Mouse (Mus musculus) Muller cell, postnatal 12 days (primary cell): ENCODE data around the gene Chac1.

Experiments used
- DNase-seq: peaks from one replicate; pipeline ENCODE4 v3.0.0-alpha.2; 2015; ENCODE audit errors: inconsistent ontology term

Gene Chac1

DNA sequence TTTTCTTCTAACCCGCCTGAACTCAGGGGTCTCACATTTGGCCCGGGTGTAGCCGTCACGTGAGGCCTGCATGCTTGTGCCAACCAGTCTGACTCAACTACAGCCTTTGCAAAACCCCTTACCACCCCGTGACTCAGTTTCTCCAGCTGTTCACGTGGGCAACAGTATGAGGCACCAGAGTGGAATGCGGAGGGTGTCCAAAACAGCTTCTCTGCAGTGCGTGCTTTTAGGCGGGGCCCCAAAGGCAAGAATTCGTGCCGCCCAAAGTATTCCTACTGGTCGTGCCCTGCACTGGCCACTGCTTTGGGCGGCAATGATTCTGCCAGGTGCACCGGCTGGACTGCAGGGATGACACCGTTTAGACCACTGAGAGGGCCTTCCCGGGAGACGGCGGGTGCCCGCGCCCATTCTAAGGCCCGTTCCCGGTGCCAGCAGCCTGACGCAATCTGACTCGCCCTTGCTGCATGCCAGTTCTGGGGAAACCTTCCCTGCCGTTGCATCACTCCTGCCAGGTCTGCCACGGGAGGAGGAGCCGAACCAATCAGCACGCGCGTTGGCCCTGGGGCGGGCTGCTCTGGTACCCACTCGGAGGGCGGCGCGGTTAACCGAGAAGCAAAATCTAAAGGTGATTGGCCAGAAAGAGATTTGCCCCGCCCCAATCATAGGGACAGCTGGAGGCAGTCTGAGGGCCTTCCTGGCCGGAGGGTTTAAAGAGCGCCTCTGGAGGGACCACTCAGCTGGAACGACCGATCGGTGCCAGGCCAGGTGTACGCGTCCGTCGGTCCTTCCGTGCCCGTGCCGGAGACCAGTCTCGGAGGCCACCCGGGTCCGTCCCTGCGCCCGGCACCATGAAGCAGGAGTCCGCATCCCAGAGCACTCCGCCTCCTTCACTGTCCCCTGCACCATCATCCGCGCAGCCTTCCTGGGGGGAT is at the start of gene Chac1:
Gene Chac1, plus strand, starts transcription at position 675 of the 932 bp plus-strand sequence.
- DNase-seq = peak; percentile 95

- no peak for DNase-seq
Measured at GRCm38 (mm10) chr2:119302876-119303275, 48.2 kb upstream of the Chac1 start.

DNA sequence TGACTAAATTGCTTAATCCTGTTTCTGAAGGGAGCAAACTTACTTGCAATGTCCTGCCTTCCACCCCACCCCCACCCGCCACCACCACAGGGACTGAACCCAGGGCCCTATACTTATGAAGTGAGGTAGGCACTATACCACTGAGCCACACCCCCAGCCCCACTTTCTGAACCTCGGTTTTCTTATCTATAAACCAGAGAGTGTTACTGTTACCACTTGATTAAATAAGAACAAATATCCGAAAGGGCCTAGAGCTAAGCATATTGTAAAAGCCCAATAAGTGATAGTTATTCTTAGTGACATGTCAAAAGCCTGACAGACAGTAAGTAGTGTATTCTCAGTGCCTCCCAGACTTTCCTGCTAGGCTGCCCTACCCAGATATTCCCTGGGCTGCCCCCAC is 46.6 kb upstream of the Chac1 start:
- DNase-seq = no peak

GRCm38 (mm10) chr2:119304798-119305208 is 46.2 kb upstream of the Chac1 start:
- no peak for DNase-seq

GRCm38 (mm10) chr2:119311544-119311943 is 39.5 kb upstream of the Chac1 start:
- no peak for DNase-seq

GRCm38 (mm10) chr2:119312380-119312958 is 38.6 kb upstream of the Chac1 start:
- no peak for DNase-seq

DNA sequence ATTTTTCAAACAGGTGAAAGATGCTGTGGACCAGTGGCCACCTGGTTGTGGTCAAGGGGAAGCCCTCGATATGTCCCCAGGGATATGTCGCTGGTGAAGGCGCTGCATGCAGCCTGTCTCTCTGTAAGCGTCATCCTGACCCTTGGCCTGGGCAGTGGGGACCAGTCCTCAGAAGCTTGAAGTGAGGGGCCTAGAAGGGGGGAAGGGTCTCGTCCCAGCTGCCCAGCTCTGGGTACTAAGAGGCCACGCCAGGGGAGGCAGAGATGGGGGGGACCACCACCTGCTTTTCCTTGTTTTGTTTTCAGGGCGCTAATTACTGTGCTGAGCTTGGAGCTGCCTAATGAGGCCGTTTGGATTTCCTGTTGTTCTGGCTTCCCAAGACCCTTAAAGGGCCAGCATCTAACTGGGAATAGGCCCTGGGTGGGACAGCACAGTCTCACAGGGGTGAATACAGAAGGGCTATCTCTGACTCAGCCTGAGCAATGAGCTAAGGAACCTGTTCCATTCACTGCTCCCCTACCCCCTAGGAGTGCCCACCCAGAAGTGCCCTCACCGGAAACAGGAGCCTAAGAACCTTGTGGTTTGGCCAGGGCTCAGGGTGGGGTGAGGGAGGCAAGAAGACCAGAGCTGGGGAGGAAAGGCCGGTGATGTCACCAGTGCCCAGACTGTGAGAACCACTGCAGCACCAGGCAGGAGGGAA is 37.1 kb upstream of the Chac1 start:
- peak; percentile 53 for DNase-seq

DNA sequence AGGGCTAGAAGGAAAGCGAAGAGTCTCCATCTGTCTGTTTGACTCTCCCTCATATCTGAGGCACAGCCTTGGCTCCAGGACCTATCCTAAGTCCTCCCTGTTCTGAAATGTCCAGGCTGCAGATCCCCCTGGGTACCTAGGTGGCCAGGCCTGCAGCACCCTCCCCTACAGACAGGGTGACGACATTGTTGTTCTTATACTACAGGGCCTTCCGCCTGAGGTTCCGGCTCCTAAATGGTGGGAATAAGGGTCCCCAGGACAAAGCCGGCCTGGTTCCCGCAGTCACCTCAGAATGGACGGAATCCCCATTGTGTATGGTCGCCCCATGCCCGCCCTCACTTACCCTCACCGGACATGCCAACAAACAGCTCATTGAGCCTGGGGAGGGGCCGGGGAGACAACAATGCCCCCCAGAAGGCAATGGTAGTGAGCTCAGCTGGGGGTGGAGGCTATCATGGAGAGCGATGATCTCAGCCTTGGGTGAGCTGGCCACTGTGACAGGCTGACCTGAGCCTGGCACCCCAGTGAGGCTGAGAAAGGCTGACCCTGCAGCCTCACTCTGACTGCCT is 36.2 kb upstream of the Chac1 start:
- DNase-seq = no peak

DNA sequence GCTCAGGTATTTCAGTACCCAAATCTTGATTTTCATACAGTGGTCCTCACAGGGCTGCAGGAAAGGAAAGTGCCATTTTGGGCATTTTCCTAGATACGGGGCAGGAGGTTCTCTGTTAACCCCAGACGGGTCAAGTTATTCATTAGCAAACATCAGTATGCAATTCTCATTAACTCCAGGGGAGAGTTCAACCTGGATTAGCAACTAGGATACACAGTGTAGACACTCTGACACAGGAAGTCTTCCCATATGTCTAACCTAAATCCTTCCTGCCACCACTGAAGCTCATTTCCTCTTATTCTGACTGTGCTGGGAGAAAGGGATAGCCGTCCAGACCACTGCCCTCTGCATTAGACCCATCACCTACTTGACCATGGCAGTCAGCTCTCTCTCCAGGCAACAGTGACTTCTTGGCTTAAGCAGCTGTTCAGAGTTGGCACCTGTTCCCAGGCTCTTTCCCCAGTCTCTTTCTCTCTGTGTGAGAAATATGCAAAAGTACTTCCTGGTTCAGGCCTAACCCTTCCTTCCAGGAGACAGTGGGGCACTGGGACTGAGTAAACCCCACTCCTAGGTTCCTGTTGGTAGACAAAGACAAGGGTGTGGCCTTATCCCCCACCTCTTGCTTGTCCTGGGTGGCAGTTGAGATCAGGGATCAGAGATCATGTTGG is 32.9 kb upstream of the Chac1 start:
- DNase-seq = no peak

DNA sequence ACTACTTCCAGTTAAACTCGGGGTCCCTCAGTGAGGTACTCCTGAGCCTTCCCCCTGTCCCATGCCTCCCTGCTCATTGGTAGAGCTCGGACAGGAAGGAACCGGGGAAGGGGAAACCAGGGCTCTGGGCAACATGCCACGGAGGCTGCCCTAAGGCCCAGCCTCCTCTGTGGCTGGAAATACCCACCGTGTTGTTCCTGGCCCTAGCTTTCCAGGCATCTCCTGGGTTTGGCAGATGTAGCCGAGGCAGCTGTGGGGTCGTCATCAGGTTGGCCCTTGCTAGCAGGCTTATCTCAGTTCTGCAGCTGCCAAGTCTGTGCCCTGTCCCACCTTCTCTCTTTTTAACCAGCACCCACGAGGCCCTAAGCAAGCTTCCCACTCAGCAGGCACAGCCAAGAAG is 30.5 kb upstream of the Chac1 start:
- DNase-seq = no peak

- no peak for DNase-seq
Measured at GRCm38 (mm10) chr2:119321771-119322586, 29.1 kb upstream of the Chac1 start.

GRCm38 (mm10) chr2:119322587-119323300 is 28.3 kb upstream of the Chac1 start:
- peak; percentile 75 for DNase-seq

GRCm38 (mm10) chr2:119323866-119324575 is 27.0 kb upstream of the Chac1 start:
- DNase-seq = no peak

DNA sequence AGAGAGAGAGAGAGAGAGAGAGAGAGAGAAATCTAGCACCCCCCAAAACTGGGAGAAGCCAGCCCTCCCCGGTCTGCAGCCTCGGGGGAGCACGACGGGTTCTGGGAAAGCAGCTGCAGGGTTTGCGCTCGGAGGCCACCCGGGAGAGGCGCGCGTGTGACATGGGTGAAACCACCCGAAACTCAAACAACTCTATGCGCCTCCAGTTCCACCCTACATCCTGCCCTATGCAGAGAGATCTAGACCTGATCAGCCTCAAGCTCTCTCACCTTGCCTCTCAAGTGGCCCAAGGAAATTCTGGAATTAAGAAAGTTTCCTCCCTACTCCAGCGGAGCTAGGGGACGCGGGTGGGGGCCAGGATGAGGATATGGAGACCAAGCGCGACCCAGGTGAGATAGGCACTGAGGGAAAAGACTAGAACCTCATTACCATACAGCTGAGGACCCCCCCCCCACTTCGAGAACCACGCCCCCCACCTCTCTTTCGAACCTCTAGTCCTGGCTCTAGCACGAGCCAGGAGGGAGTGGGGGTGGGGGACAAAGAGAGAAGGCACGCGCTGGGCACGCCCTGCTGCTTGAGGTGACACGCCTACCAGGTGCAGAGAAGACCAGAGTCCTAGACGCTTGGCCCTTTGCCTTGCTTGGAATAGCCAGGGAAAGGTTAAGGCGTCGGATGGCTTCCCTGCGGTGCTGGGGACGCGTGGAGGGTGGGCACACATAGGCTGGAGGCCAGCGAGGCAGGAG is 26.3 kb upstream of the Chac1 start:
- DNase-seq = no peak

DNA sequence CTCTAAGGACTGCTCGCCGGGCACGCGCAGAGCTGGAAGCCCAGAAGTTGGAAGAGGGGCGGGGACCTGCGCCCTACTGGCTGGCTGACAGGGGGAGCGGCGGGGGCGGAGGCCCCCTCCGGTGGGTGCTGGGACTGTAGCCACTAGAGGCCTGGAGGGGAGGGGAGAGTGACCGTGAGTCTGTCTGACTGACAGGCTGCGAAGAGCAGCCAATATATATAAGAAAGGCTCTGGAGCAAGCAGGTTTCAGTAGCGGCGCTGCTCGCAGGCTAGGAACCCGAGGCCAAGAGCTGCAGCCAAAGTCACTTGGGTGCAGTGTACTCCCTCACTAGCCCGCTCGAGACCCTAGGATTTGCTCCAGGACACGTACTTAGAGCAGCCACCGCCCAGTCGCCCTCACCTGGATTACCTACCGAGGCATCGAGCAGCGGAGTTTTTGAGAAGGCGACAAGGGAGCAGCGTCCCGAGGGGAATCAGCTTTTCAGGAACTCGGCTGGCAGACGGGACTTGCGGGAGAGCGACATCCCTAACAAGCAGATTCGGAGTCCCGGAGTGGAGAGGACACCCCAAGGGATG is 25.4 kb upstream of the Chac1 start, which contains the start of gene Dll4:
Gene Dll4, plus strand, starts transcription at position 217 of the 576 bp plus-strand sequence.
- DNase-seq = peak; percentile 63

- no peak for DNase-seq
Measured at GRCm38 (mm10) chr2:119326161-119327101, 24.6 kb upstream of the Chac1 start.

DNA sequence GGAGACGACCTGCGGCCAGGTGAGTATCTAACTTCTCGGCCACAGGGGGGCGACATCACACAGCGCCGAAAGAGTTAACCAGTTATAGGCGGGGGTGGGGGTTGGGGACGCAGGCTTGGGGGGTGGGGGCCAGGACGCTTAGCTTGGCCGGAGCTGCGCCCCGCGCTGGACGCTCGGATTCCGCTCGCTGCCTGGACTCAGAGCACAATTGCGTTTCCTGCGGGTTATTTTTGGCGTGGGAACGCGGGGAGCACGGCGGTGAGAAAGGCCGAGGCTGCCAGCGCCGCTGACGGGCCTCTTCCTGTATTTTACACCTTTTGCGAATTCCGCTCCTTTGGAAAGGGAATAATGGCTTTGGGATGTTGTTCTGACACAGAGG is 23.9 kb upstream of the Chac1 start:
- DNase-seq = no peak
